Mouse (Mus musculus): Measurements from ENCODE around the gene Mrpl50. TPM values are rescaled to one million over a fixed set of nuclear protein-coding genes. Genes with fewer than 3 reads are reported as not detected.
"Not testable (repeated sequence)": the region's sequence is repeated elsewhere in the genome, so short reads cannot be mapped to it uniquely, and the experiment has no call there.

Mrpl50 gene
- polyA plus RNA-seq, 1 experiment from 2014 or later, result 75.7 TPM

- ATAC-seq (ENCODE audit: low FRiP score), result no peak
- no peak overlapping the region for H3K27ac ChIP-seq (replicated peaks)
- H3K4me1 ChIP-seq, result no peaks in the 10 kb centered on the region
- WGBS, result 66% methylated on average over 6 of the region's 6 CpGs
- no peaks in the 10 kb centered on the region for H3K9me3 ChIP-seq (replicated peaks)
- H3K4me2 ChIP-seq, result no peak overlapping the region
- no peak overlapping the region for H3K4me3 ChIP-seq (replicated peaks)
- H3K27me3 ChIP-seq (replicated peaks), result no peaks in the 10 kb centered on the region
- H3K9ac ChIP-seq (replicated peaks), result no peak overlapping the region
- H3K36me3 ChIP-seq, result no peaks in the 10 kb centered on the region
Observed at GRCm38 (mm10) chr4:49539665-49540064, 18.8 kb upstream of the Mrpl50 start.

- no peak overlapping the region for H3K27ac ChIP-seq (replicated peaks)
- H3K4me3 ChIP-seq (replicated peaks), result no peak overlapping the region
- no peak for ATAC-seq (ENCODE audit: low FRiP score)
- H3K27me3 ChIP-seq (replicated peaks), result no peaks in the 10 kb centered on the region
- no peak overlapping the region for H3K4me2 ChIP-seq
- no peaks in the 10 kb centered on the region for H3K9me3 ChIP-seq (replicated peaks)
- H3K36me3 ChIP-seq, result peaks cover 15% of the 10 kb centered on the region
- 92% methylated on average over 4 of the region's 4 CpGs for WGBS
- H3K9ac ChIP-seq (replicated peaks), result no peak overlapping the region
- no peaks in the 10 kb centered on the region for H3K4me1 ChIP-seq
Observed at GRCm38 (mm10) chr4:49536671-49537070, 15.8 kb upstream of the Mrpl50 start.

- no peak for ATAC-seq (ENCODE audit: low FRiP score)
- no peak overlapping the region for H3K9ac ChIP-seq (replicated peaks)
- no peak overlapping the region for H3K27ac ChIP-seq (replicated peaks)
- no peaks in the 10 kb centered on the region for H3K4me1 ChIP-seq
- no peaks in the 10 kb centered on the region for H3K27me3 ChIP-seq (replicated peaks)
- no peak overlapping the region for H3K4me2 ChIP-seq
- no peak overlapping the region for H3K4me3 ChIP-seq (replicated peaks)
- H3K36me3 ChIP-seq, result peaks cover 19% of the 10 kb centered on the region
- no peaks in the 10 kb centered on the region for H3K9me3 ChIP-seq (replicated peaks)
- WGBS, result 93% methylated on average over 4 of the region's 4 CpGs
Observed at GRCm38 (mm10) chr4:49535675-49536294, 14.9 kb upstream of the Mrpl50 start.

- Histone ChIP-seq H3K27me3 (replicated peaks) (no peaks in the 10 kb centered on the region), H3K36me3 (peaks cover 27% of the 10 kb centered on the region), H3K4me1 (no peaks in the 10 kb centered on the region), H3K9ac (replicated peaks) (no peak overlapping the region), H3K9me3 (replicated peaks) (peaks cover 6% of the 10 kb centered on the region; the same call in 1 of the 2 replicates), H3K4me2 (no peak overlapping the region), H3K4me3 (replicated peaks) (no peak overlapping the region), H3K27ac (replicated peaks) (no peak overlapping the region)
- no peak for ATAC-seq (ENCODE audit: low FRiP score)
- 85% methylated on average over 3 of the region's 3 CpGs for WGBS
Observed at GRCm38 (mm10) chr4:49535036-49535435, 14.1 kb upstream of the Mrpl50 start.

- 74% methylated on average over 9 of the region's 9 CpGs for WGBS
Observed at GRCm38 (mm10) chr4:49522576-49522975, 1.7 kb upstream of the Mrpl50 start.

GRCm38 (mm10) chr4:49521346-49521745, 453 bp upstream of the Mrpl50 start:
- Histone ChIP-seq H3K9me3 (replicated peaks) (no peaks in the 10 kb centered on the region), H3K4me3 (replicated peaks) (peak overlapping the region; percentile 76), H3K27ac (replicated peaks) (peak overlapping the region; percentile 84), H3K9ac (replicated peaks) (peak overlapping the region; percentile 73), H3K36me3 (peaks cover 22% of the 10 kb centered on the region), H3K4me1 (peaks cover 26% of the 10 kb centered on the region), H3K27me3 (replicated peaks) (no peaks in the 10 kb centered on the region), H3K4me2 (peak overlapping the region; percentile 74)
- peak; percentile 74 for ATAC-seq (ENCODE audit: low FRiP score)
- 0% methylated on average over 17 of the region's 17 CpGs for WGBS

More at GRCm38 (mm10) chr4:49522576-49522975, 1.7 kb upstream of the Mrpl50 start:
- peaks cover 26% of the 10 kb centered on the region for H3K4me1 ChIP-seq
- no peak overlapping the region for H3K27ac ChIP-seq (replicated peaks)
- no peaks in the 10 kb centered on the region for H3K27me3 ChIP-seq (replicated peaks)
- H3K36me3 ChIP-seq, result peaks cover 23% of the 10 kb centered on the region
- 0 out of 2 replicates have a peak overlapping the region, but pooled peaks have one; percentile 76 for H3K4me3 ChIP-seq (replicated peaks)
- no peak for ATAC-seq (ENCODE audit: low FRiP score)
- no peaks in the 10 kb centered on the region for H3K9me3 ChIP-seq (replicated peaks)
- no peak overlapping the region for H3K9ac ChIP-seq (replicated peaks)
- peak overlapping the region; percentile 74 for H3K4me2 ChIP-seq

GRCm38 (mm10) chr4:49519476-49519875, 1.4 kb downstream of the Mrpl50 start:
- no peak overlapping the region for H3K9ac ChIP-seq (replicated peaks)
- peaks cover 11% of the 10 kb centered on the region for H3K36me3 ChIP-seq
- no peak overlapping the region for H3K4me3 ChIP-seq (replicated peaks)
- H3K27ac ChIP-seq (replicated peaks), result no peak overlapping the region
- ATAC-seq (ENCODE audit: low FRiP score), result no peak
- no peaks in the 10 kb centered on the region for H3K27me3 ChIP-seq (replicated peaks)
- peaks cover 26% of the 10 kb centered on the region for H3K4me1 ChIP-seq
- H3K9me3 ChIP-seq (replicated peaks), result no peaks in the 10 kb centered on the region
- H3K4me2 ChIP-seq, result peak overlapping the region; percentile 65
- 80% methylated on average over 5 of the region's 5 CpGs for WGBS

- Histone ChIP-seq H3K27ac (replicated peaks) (no peak overlapping the region), H3K4me1 (peaks cover 9% of the 10 kb centered on the region), H3K9ac (replicated peaks) (no peak overlapping the region), H3K4me3 (replicated peaks) (no peak overlapping the region), H3K4me2 (no peak overlapping the region), H3K36me3 (peaks cover 23% of the 10 kb centered on the region), H3K27me3 (replicated peaks) (no peaks in the 10 kb centered on the region), H3K9me3 (replicated peaks) (no peaks in the 10 kb centered on the region)
- no peak for ATAC-seq (ENCODE audit: low FRiP score)
- WGBS, result 97% methylated on average over 6 of the region's 6 CpGs
Observed at GRCm38 (mm10) chr4:49514441-49514840, 6.5 kb downstream of the Mrpl50 start.

GRCm38 (mm10) chr4:49512636-49513035, 8.3 kb downstream of the Mrpl50 start:
- no peak for ATAC-seq (ENCODE audit: low FRiP score)
- Histone ChIP-seq H3K4me3 (replicated peaks) (no peak overlapping the region), H3K4me2 (no peak overlapping the region), H3K9ac (replicated peaks) (no peak overlapping the region), H3K36me3 (peaks cover 23% of the 10 kb centered on the region), H3K4me1 (no peaks in the 10 kb centered on the region), H3K9me3 (replicated peaks) (no peaks in the 10 kb centered on the region), H3K27me3 (replicated peaks) (no peaks in the 10 kb centered on the region), H3K27ac (replicated peaks) (no peak overlapping the region)
- 93% methylated on average over 4 of the region's 4 CpGs for WGBS

- H3K4me2 ChIP-seq; H3K4me1 ChIP-seq; H3K27ac ChIP-seq (replicated peaks); H3K9ac ChIP-seq (replicated peaks); ATAC-seq (ENCODE audit: low FRiP score); H3K9me3 ChIP-seq (replicated peaks); H3K4me3 ChIP-seq (replicated peaks); H3K27me3 ChIP-seq (replicated peaks): not testable (repeated sequence)
- 94% methylated on average over 1 of the region's 1 CpGs for WGBS
- H3K36me3 ChIP-seq, result peaks cover 23% of the 10 kb centered on the region
Observed at GRCm38 (mm10) chr4:49510236-49510835, 10.6 kb downstream of the Mrpl50 start.

GRCm38 (mm10) chr4:49509183-49509582, 11.7 kb downstream of the Mrpl50 start:
- Histone ChIP-seq H3K4me1 (no peaks in the 10 kb centered on the region), H3K36me3 (peaks cover 20% of the 10 kb centered on the region), H3K4me2 (no peak overlapping the region), H3K9me3 (replicated peaks) (no peaks in the 10 kb centered on the region), H3K4me3 (replicated peaks) (no peak overlapping the region), H3K27ac (replicated peaks) (no peak overlapping the region), H3K27me3 (replicated peaks) (no peaks in the 10 kb centered on the region), H3K9ac (replicated peaks) (no peak overlapping the region)
- 94% methylated on average over 2 of the region's 2 CpGs for WGBS
- no peak for ATAC-seq (ENCODE audit: low FRiP score)

- 79% methylated on average over 3 of the region's 3 CpGs for WGBS
- H3K4me2 ChIP-seq, result no peak within 1 kb of the TSS
- no peak within 1 kb of the TSS for H3K27ac ChIP-seq (replicated peaks)
- no peaks in the 10 kb centered on the region for H3K27me3 ChIP-seq (replicated peaks)
- no peaks in the 10 kb centered on the region; the same call in 1 of the 2 replicates for H3K36me3 ChIP-seq
- no peaks in the 10 kb centered on the region for H3K4me1 ChIP-seq
- no peak for ATAC-seq (ENCODE audit: low FRiP score)
- no peak within 1 kb of the TSS for H3K9ac ChIP-seq (replicated peaks)
- H3K9me3 ChIP-seq (replicated peaks), result no peaks in the 10 kb centered on the region
- no peak within 1 kb of the TSS for H3K4me3 ChIP-seq (replicated peaks)
Observed at GRCm38 (mm10) chr4:49506386-49506785, 14.5 kb downstream of the Mrpl50 start, which contains the start of gene Baat. Gene Baat, minus strand, starts transcription at chr4:49506557.

All from neural tube, embryonic 15.5 days (tissue).